Mouse (Mus musculus): ENCODE measurements around the gene Abcg4. TPM values are rescaled to one million over a fixed set of nuclear protein-coding genes. Genes with fewer than 3 reads are reported as not detected.
A peak's percentile ranks its signal among the peaks of the same experiment; 100 is the strongest.
"Not testable (repeated sequence)": the region's sequence is repeated elsewhere in the genome, so short reads cannot be mapped to it uniquely, and the experiment has no call there.

Abcg4 gene
- polyA plus RNA-seq, 1 experiment from 2014 or later = 4.6 TPM

DNA sequence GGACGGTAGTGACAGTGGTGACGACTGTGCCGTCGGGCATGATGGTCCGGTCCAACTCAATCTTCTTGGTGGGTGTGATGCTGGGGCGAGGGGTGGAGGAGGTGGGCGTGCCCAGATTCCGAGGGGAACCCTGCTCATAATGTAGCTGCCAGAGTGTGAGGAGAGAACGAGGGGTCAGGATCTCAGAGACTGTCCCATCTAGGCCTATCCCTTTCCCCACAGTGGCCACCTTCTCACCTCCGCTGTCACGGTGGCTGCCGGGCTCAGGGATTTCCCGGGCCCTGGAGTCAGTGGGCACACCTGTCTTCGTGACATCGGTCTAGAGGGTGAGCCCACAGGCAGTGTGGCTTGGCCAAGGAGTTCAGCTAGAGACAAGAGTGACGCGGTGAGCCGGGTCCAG, 26.5 kb upstream of the Abcg4 start:
- H3K36me3 ChIP-seq = peaks cover 51% of the 10 kb centered on the region
- no peaks in the 10 kb centered on the region for H3K9me3 ChIP-seq (replicated peaks)
- peak; percentile 22 for DNase-seq (ENCODE audit: low spot score)
- H3K27me3 ChIP-seq (ENCODE audit: low read depth, poor library complexity, severe bottlenecking) = peaks cover 30% of the 10 kb centered on the region
- H3K4me3 ChIP-seq = no peak overlapping the region
- H3K4me1 ChIP-seq = peaks cover 43% of the 10 kb centered on the region
- 90% methylated on average over 18 of the region's 18 CpGs for WGBS
- H3K27ac ChIP-seq = no peak overlapping the region

- H3K4me1 ChIP-seq = peaks cover 37% of the 10 kb centered on the region
- no peak overlapping the region for H3K27ac ChIP-seq
- peaks cover 51% of the 10 kb centered on the region for H3K36me3 ChIP-seq
- H3K27me3 ChIP-seq (ENCODE audit: low read depth, poor library complexity, severe bottlenecking) = peaks cover 30% of the 10 kb centered on the region
- WGBS = 80% methylated on average over 4 of the region's 4 CpGs
- H3K4me3 ChIP-seq = no peak overlapping the region
- no peak for DNase-seq (ENCODE audit: low spot score)
- no peaks in the 10 kb centered on the region for H3K9me3 ChIP-seq (replicated peaks)
These were observed 25.8 kb upstream of the Abcg4 start for GRCm38 (mm10) chr9:44314257-44314547.

DNA sequence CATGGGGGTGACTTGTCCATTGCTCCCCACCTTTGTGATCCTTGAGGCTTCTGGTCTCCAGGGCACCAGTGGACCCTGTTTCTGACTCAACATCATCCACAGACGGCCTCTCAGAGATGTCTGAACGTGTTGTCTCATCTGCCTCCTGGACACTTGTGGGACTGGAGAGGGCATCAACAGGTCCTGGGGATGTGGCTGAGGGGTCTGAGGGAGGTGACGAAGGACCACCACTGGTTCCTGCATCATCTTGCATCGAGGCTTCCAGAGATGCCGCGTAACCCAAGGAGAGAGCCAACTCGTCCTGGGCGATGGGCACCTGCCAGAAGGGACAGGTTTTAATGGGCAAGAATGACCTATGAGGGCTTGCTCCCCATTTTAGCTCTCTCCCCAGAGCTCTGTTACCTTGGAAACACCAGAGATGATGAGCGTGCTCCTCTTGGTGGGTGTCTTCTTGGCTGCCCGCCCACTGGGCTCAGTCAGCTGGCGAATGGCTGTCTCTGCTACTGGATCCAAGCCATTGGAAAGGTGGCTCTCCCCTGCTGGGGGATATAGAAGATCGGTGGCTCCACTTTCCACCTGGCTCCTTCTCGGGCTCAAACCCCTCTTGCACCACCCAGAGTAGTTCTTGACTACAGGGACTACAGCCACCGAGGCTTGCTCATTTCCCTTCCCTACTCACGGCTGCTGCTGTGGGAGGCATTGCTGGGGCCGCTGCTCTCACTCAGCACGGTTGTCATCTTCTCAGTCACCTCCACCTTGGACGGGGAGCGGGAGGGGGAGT, 25.3 kb upstream of the Abcg4 start:
- 77% methylated on average over 19 of the region's 19 CpGs for WGBS
- no peak for DNase-seq (ENCODE audit: low spot score)
- Histone ChIP-seq H3K9me3 (replicated peaks) (no peaks in the 10 kb centered on the region), H3K27me3 (ENCODE audit: low read depth, poor library complexity, severe bottlenecking) (peaks cover 24% of the 10 kb centered on the region), H3K36me3 (peaks cover 51% of the 10 kb centered on the region), H3K4me1 (peaks cover 32% of the 10 kb centered on the region), H3K27ac (no peak overlapping the region), H3K4me3 (no peak overlapping the region)

- H3K36me3 ChIP-seq = peaks cover 41% of the 10 kb centered on the region
- H3K27ac ChIP-seq = peak overlapping the region; percentile 56
- peak; percentile 42 for DNase-seq (ENCODE audit: low spot score)
- H3K4me1 ChIP-seq = peaks cover 17% of the 10 kb centered on the region
- no peaks in the 10 kb centered on the region for H3K9me3 ChIP-seq (replicated peaks)
- peaks cover 17% of the 10 kb centered on the region; the same call in 1 of the 2 replicates for H3K27me3 ChIP-seq (ENCODE audit: low read depth, poor library complexity, severe bottlenecking)
- WGBS = 11% methylated on average over 27 of the region's 27 CpGs
- H3K4me3 ChIP-seq = peak overlapping the region; percentile 29; the same call in 1 of the 2 replicates
These were observed 23.0 kb upstream of the Abcg4 start for GRCm38 (mm10) chr9:44311136-44312134.

DNA sequence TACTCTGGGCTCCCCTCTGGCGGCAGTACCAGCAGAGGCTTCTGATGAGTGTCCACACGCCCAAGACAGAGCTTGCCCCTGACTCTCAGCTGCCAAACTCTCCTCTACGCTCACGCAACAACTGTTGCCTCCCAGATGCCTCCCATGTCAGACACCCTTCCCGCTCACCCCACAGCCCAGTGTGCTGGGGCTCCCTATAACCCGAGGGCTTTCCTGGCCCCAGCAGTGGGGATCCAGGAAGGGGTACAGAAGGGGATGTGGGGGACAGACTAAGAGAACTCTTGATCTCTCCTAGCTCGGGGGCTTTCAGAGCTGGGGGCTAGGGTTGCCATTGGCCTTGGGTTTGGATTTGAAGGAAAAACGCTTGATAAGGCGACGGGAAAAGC, 22.3 kb upstream of the Abcg4 start:
- H3K27me3 ChIP-seq (ENCODE audit: low read depth, poor library complexity, severe bottlenecking) = peaks cover 17% of the 10 kb centered on the region; the same call in 1 of the 2 replicates
- H3K36me3 ChIP-seq = peaks cover 34% of the 10 kb centered on the region
- H3K9me3 ChIP-seq (replicated peaks) = no peaks in the 10 kb centered on the region
- peaks cover 17% of the 10 kb centered on the region for H3K4me1 ChIP-seq
- H3K4me3 ChIP-seq = peak overlapping the region; percentile 29; the same call in 1 of the 2 replicates
- DNase-seq (ENCODE audit: low spot score) = no peak
- 27% methylated on average over 10 of the region's 10 CpGs for WGBS
- H3K27ac ChIP-seq = 0 out of 2 replicates have a peak overlapping the region, but pooled peaks have one; percentile 32

DNA sequence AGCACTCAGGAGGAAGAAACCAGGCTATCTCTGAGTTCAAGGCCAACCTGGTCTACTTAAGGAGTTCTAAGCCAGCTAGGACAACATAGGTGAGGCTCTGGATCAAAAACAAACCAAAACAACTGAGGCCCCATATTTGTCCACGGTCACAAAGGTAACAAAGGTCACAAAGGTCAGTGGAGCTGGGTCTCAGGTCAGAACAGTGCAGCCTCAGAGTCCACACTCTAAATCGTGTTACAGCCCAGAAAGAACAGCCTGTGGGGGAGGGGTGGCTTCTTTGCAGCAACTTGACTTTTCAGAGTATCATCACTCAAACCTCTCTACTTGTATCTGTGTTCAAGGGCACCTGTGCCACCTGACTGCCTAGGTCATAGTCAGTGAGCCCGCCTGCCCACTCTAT, 21.3 kb upstream of the Abcg4 start:
- no peaks in the 10 kb centered on the region for H3K9me3 ChIP-seq (replicated peaks)
- peaks cover 19% of the 10 kb centered on the region for H3K4me1 ChIP-seq
- H3K36me3 ChIP-seq = peaks cover 24% of the 10 kb centered on the region
- WGBS = 61% methylated on average over 3 of the region's 3 CpGs
- H3K27me3 ChIP-seq (ENCODE audit: low read depth, poor library complexity, severe bottlenecking) = peaks cover 17% of the 10 kb centered on the region; the same call in 1 of the 2 replicates
- no peak overlapping the region for H3K4me3 ChIP-seq
- no peak overlapping the region for H3K27ac ChIP-seq
- DNase-seq (ENCODE audit: low spot score) = no peak

DNA sequence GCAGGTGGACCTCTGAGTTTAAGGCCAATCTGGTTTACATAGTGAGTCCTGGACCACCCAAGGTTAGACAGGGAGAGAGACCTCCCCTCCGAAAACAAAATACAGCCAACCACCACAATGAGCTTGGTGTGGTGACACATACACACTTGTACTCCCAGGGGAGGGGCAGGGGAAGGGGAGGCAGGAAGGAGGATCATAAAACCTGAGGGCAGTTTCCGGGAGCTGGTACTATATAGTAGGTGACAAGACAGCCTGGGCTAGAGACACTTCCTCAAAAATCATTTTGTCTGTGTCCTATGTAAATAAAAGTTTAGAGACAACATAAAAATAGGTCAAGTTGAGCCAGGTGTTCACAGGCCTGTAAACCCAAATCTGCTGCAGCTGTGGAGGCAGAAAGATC, 18.8 kb upstream of the Abcg4 start:
- 78% methylated on average over 2 of the region's 2 CpGs for WGBS
- Histone ChIP-seq H3K27ac (no peak overlapping the region), H3K9me3 (replicated peaks) (no peaks in the 10 kb centered on the region), H3K27me3 (ENCODE audit: low read depth, poor library complexity, severe bottlenecking) (peaks cover 11% of the 10 kb centered on the region; the same call in 1 of the 2 replicates), H3K36me3 (peaks cover 18% of the 10 kb centered on the region), H3K4me3 (no peak overlapping the region), H3K4me1 (peaks cover 30% of the 10 kb centered on the region)
- no peak for DNase-seq (ENCODE audit: low spot score)

DNA sequence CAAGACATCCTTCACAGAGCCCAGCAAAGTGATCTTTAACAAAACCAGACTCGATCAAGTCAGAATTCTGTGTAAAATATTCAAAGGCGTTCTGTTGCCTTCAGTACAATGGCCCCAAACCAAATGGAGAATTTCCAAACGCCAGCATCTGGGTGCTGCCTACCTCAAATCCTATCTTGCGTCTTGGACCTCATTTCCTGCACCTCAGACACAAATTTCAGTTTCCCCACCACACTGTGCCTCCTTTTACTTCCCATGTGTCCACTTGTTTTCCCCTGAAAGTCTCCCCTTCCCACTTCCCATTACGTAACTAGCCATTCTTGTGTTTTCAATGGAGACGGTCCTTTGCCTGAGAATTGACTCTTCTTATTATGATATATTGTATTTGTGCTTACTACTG, 18.1 kb upstream of the Abcg4 start:
- no peak overlapping the region for H3K27ac ChIP-seq
- 88% methylated on average over 6 of the region's 6 CpGs for WGBS
- no peak overlapping the region for H3K4me3 ChIP-seq
- peaks cover 7% of the 10 kb centered on the region; the same call in 1 of the 2 replicates for H3K27me3 ChIP-seq (ENCODE audit: low read depth, poor library complexity, severe bottlenecking)
- no peak for DNase-seq (ENCODE audit: low spot score)
- H3K36me3 ChIP-seq = peaks cover 25% of the 10 kb centered on the region
- H3K9me3 ChIP-seq (replicated peaks) = no peaks in the 10 kb centered on the region
- peaks cover 25% of the 10 kb centered on the region for H3K4me1 ChIP-seq

- peak; percentile 98 for DNase-seq (ENCODE audit: low spot score)
- peaks cover 32% of the 10 kb centered on the region for H3K36me3 ChIP-seq
- H3K4me3 ChIP-seq = peak within 1 kb of the TSS; percentile 93
- WGBS = under 1% methylated on average over 54 of the region's 54 CpGs
- no peaks in the 10 kb centered on the region for H3K9me3 ChIP-seq (replicated peaks)
- peak within 1 kb of the TSS; percentile 92 for H3K27ac ChIP-seq
- H3K4me1 ChIP-seq = peaks cover 15% of the 10 kb centered on the region
- 0 out of 2 replicates have a peak, but pooled peaks cover 4% of the 10 kb centered on the region for H3K27me3 ChIP-seq (ENCODE audit: low read depth, poor library complexity, severe bottlenecking)
These were observed 17.2 kb upstream of the Abcg4 start, which contains the start of gene Hinfp for GRCm38 (mm10) chr9:44305466-44306079. TSS of gene Hinfp (minus strand) at chr9:44305671.

- Histone ChIP-seq H3K4me1 (peaks cover 17% of the 10 kb centered on the region), H3K36me3 (peaks cover 86% of the 10 kb centered on the region)
- 94% methylated on average over 3 of the region's 3 CpGs for WGBS
- H3K27me3 ChIP-seq (ENCODE audit: low read depth, poor library complexity, severe bottlenecking); H3K27ac ChIP-seq; H3K4me3 ChIP-seq; DNase-seq (ENCODE audit: low spot score); H3K9me3 ChIP-seq (replicated peaks): not testable (repeated sequence)
These were observed 11.6 kb upstream of the Abcg4 start for GRCm38 (mm10) chr9:44300001-44300400.

DNA sequence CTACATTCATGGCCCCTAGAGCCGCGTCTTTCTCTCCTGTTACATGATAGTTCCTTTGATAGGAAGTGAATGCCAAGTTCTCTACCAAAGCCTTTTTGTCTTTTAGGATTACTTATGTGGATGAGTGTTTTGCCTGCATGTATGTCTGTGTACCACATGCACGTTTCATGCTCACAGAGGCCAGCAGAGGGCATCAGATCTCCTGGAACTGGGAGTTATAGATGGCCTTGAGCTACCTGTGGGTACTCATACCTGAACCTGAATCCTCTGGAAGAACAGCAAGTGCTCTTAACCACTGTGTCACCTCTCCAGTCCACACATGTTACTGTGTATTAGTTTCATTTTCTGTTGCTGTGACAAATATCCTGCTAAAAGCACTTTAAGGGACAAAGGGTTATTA, 4.1 kb upstream of the Abcg4 start:
- Histone ChIP-seq H3K36me3 (peaks cover 75% of the 10 kb centered on the region), H3K9me3 (replicated peaks) (no peaks in the 10 kb centered on the region), H3K4me3 (no peak overlapping the region), H3K27ac (no peak overlapping the region), H3K4me1 (peaks cover 23% of the 10 kb centered on the region), H3K27me3 (ENCODE audit: low read depth, poor library complexity, severe bottlenecking) (peaks cover 28% of the 10 kb centered on the region)
- no peak for DNase-seq (ENCODE audit: low spot score)
- 74% methylated on average over 3 of the region's 3 CpGs for WGBS

GRCm38 (mm10) chr9:44288959-44289291, 510 bp upstream of the Abcg4 start:
- no peak for DNase-seq (ENCODE audit: low spot score)
- no peaks in the 10 kb centered on the region for H3K9me3 ChIP-seq (replicated peaks)
- peaks cover 26% of the 10 kb centered on the region for H3K4me1 ChIP-seq
- peaks cover 41% of the 10 kb centered on the region for H3K36me3 ChIP-seq
- H3K27ac ChIP-seq = no peak overlapping the region
- H3K4me3 ChIP-seq = peak overlapping the region; percentile 69
- peaks cover 54% of the 10 kb centered on the region for H3K27me3 ChIP-seq (ENCODE audit: low read depth, poor library complexity, severe bottlenecking)
- WGBS = 5% methylated on average over 11 of the region's 11 CpGs

Data from limb, embryonic 10.5 days (tissue).